Mouse (Mus musculus) left cerebral cortex, adult 8-10 months (tissue): ENCODE data around the gene Gm9817. TPM values are rescaled to one million over a fixed set of nuclear protein-coding genes. Genes with fewer than 3 reads are reported as not detected.
"Not testable (repeated sequence)": the region's sequence is repeated elsewhere in the genome, so short reads cannot be mapped to it uniquely, and the experiment has no call there.

Source experiments
- DNase-seq, 2 experiments: peaks; one replicate each; pipeline ENCODE4 v3.0.0; 2022; ENCODE audit warnings: low spot score in 2 of 2
- total RNA-seq, 4 experiments: library from RNA; stranded (reverse); gene quantifications; 2 replicates each; pipeline ENCODE4 v1.2.4; 2022

Gene Gm9817
- total RNA-seq = under 1 TPM in 2 of 4 experiments, not detected in 2; 0.15 to 0.21 TPM

- DNase-seq = not testable (repeated sequence)
Observed at GRCm38 (mm10) chr13:45078392-45078791, at the start of gene Gm9817. Gene Gm9817, plus strand, starts transcription at chr13:45078692.

DNA sequence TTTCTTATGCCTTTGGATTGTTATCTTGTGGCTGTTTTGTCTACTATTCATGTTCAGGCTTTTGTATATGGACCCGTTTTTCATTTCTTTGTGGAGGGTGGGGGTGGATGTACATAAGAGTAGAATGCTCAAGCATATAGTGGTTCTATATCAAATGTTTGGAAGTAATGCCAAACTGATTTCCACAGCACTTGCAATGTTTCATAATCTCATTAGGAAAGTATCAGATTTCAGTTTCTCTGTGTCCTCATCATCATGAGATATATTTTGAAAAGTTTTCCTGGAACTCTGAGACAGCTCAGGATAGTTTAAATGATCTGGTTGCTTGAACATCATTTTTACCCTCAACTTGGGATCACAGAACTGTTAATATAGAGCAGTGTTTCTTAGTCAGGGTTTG lies 48.7 kb upstream of the Gm9817 start:
- no peak for DNase-seq

DNA sequence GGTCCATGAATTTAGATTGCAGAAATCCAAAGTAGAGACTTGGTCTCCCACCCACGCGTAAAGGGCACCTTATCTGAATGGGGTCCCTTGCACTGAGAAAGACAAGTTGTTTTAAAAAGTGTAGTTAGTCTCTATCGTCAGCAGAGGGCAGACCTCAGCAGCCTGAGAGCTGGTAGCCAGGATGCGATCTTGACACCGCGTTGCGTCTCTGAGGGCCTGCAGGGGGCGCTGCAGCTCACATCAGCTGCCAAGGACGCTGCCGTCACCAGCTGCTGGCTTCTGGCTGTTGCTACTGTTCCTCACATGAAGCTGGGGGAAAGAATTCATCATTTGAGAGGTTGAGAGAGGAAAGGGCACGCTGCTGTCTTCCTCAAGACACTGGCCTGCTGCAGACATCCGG lies 47.7 kb upstream of the Gm9817 start:
- DNase-seq = peak; percentile 70 to 75

GRCm38 (mm10) chr13:45031314-45031713 lies 47.2 kb upstream of the Gm9817 start:
- no peak for DNase-seq

DNA sequence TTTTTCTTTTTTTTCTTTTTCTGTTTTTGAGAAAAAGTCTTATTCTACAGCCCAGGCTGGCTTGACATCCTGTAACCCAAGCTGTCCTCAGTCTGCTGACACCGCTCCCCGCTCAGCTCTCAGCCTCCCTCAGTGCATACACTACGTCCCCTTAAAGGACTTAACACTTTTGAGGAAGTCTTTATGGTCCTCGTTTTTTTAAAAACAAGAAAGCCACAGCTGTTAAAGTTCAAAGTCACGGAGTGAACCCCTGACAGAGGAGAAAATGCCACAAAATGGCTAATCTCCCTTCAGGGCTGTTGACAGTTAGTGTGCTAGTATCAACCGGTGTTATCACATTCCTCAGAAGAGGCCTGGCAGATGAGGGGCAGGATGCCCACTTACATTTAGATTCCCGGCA lies 46.7 kb upstream of the Gm9817 start:
- DNase-seq = no peak

- no peak for DNase-seq
Observed at GRCm38 (mm10) chr13:45032484-45032883, 46.0 kb upstream of the Gm9817 start.

GRCm38 (mm10) chr13:45033360-45033759 lies 45.1 kb upstream of the Gm9817 start:
- no peak for DNase-seq

DNA sequence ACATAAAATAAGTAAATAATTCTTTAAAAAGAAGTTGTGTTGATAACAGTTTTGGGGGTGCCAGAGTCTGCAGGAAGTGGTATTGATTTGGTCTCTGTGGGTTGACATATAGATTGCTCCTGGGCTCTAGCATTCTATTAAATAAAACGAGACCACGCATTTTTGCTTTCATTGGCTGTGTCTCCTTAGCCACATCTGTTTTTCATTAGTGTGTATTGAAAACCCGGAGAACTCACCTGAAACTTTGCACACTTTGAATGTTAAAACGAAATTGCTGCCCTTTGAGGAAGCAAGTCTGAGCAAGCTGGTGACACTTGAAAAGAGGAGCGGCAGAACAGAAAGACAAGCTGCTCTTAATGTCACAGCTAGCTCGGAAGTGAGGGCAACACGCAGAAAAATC lies 43.7 kb upstream of the Gm9817 start:
- DNase-seq = no peak

DNA sequence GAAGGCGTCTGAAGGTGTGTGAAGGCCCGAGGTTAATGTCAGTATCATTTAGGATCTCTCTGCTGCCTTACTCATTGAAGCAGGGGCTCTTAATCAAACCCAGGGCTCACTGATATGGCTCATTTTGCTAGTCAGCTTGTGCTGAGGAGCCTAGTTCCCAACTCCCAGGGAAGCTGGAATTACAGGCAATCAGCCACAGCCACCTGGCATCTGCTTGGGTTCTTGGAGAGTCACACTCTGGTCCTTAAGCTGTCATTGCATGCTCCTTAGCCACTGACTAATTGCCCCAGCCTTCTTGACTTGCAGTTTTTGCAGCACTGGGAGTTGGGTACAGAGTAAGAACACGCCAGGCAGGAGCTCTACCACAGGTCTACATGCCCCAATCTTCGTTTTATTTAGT lies 42.1 kb upstream of the Gm9817 start:
- no peak for DNase-seq

- no peak for DNase-seq
Observed at GRCm38 (mm10) chr13:45040195-45040594, 38.3 kb upstream of the Gm9817 start.

DNA sequence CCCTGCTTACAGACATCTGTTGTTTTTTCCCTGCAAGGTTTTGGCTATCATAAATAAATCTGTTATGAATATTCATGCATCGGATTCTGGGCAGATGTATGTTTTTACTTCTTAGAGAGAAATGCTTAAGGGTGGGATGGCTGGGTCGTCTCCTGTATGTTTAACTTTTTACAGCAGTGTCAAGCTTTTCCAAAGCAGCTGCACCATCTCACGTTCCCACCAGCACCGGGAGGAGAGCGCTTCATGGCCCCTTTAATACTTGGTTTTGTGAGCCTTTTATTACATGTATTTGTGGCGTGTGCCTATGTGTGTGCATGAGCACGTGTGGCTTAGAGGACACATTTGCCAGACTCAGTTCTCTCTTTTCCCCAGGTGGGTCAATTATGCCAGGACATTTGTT lies 37.8 kb upstream of the Gm9817 start:
- DNase-seq = no peak

GRCm38 (mm10) chr13:45043466-45043865 lies 35.0 kb upstream of the Gm9817 start:
- DNase-seq = no peak

GRCm38 (mm10) chr13:45049261-45050020 lies 29.1 kb upstream of the Gm9817 start:
- DNase-seq = peak in 1 of 2 experiments; percentile 58

DNA sequence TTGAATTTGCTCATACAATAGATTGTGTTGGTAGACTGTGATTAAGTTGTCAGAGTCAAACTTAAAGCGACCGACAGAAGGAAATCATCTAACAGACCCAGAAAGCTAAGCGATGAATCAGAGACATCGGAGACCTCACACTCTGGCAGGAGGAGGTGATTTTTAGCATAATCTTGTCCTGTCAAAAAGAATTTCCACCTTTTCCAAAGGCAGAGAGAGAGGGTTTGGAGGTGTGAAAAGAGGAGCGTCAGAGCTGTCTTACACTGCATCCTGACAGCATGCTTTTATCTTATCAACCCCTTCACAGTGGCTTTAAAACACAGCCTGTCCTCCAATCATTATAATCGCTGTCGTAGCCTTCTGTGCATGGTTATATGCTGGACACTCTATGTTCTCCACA lies 25.7 kb upstream of the Gm9817 start:
- DNase-seq = no peak

DNA sequence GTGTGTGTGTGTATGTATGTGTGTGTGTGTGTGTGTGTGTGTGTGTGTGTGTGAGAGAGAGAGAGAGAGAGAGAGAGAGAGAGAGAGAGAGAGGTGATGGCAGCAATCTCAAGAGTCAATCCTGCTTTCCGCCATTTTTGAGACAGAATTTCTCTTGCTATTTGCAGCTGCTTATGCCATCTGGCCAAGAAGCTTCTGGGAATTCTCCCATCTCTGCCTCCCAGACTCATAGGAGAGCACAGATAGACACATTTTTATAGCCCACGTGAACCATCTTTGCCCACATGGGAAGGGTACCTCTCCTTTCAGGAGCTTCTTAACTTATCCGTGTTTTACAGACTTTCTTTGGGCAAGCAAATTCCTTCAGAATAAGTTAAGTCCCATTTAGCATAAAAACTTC lies 24.6 kb upstream of the Gm9817 start:
- no peak for DNase-seq

DNA sequence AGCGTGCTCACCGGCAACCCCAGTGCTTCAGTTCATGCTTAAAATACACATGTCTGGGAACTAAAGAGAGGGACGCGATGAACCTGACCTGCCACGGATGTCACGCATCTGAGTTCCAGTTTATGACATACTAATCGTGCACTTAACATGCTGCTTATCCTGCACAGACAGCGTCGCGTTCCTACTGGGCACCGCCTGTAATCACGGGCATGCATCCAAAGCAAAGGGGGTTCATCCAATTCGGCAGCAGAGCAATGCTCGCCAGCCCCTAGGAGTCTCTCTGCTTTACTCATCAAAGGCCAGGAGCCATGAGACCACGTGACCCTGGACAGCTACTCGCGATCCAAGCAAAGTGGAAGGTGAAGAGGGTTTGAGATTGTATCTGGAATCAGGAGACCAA lies 19.3 kb upstream of the Gm9817 start:
- DNase-seq = no peak

GRCm38 (mm10) chr13:45063146-45063545 lies 15.3 kb upstream of the Gm9817 start:
- peak in 1 of 2 experiments; percentile 18 for DNase-seq

GRCm38 (mm10) chr13:45064951-45065350 lies 13.5 kb upstream of the Gm9817 start:
- no peak for DNase-seq

- DNase-seq = no peak
Observed at GRCm38 (mm10) chr13:45070366-45070765, 8.1 kb upstream of the Gm9817 start.

DNA sequence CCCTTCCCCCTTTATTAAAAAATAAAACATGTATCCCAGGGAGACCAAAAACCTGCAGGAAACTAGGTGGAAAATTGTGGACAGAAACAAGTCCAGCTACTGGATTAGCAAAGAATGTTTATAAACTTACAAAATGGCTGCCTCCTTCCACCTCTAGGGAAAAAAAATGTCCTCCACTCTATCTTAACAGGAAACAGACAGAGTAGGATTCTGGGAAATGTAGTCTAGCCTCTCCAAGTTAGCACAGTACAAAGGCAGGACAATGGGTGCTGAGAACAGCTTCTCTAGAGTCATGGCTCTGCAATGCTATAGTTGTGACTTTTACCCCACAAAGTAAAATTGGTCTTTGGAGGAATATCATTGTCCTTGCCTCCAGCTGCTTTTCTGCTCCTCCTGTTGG lies 3.5 kb upstream of the Gm9817 start:
- DNase-seq = no peak

GRCm38 (mm10) chr13:45075715-45076114 lies 2.8 kb upstream of the Gm9817 start:
- no peak for DNase-seq

- no peak for DNase-seq
Observed at GRCm38 (mm10) chr13:45080771-45081170, 2.3 kb downstream of the Gm9817 start.

GRCm38 (mm10) chr13:45083696-45084095 lies 5.2 kb downstream of the Gm9817 start:
- no peak for DNase-seq

- DNase-seq = no peak
Observed at GRCm38 (mm10) chr13:45088796-45089221, 10.3 kb downstream of the Gm9817 start.
